Mouse (Mus musculus) stomach, postnatal 0 days (tissue): ENCODE data around the gene Cadm1. TPM values are rescaled to one million over a fixed set of nuclear protein-coding genes. Genes with fewer than 3 reads are reported as not detected.

ENCODE experiments used
- ATAC-seq: fragments of 200-750 bp; cut with Nextera tagmentation; 2 replicates; pipeline ENCODE4 v1.8.0; 2017; ENCODE audit not compliant: low FRiP score, low TSS enrichment
- DNase-seq: peaks from one replicate; pipeline ENCODE4 v3.0.0-alpha.2; 2016; ENCODE audit warnings: low spot score
- H3K27ac ChIP-seq: fragments of 300-500 bp; sonication (generic); replicated peaks from 2 replicates; pipeline ENCODE4 v1.5.1; 2014; ENCODE audit warnings: mild to moderate bottlenecking, control low read depth
- H3K27me3 ChIP-seq: fragments of 300-500 bp; sonication (generic); 2 replicates; pipeline ENCODE4 v1.6.1; 2014; ENCODE audit warnings: low read length; ENCODE audit not compliant: control insufficient read depth, insufficient read depth
- H3K36me3 ChIP-seq: fragments of 300-500 bp; sonication (generic); 2 replicates; pipeline ENCODE4 v1.6.1; 2014; ENCODE audit warnings: low read length, mixed read lengths; ENCODE audit not compliant: control insufficient read depth, insufficient read depth
- H3K4me1 ChIP-seq: fragments of 300-500 bp; sonication (generic); replicated peaks from 2 replicates; pipeline ENCODE4 v1.6.1; 2014; ENCODE audit warnings: antibody characterized with exemption; ENCODE audit not compliant: control insufficient read depth, insufficient read depth
- H3K4me2 ChIP-seq: fragments of 300-500 bp; sonication (generic); replicated peaks from 2 replicates; pipeline ENCODE4 v1.6.1; 2014; ENCODE audit warnings: low read depth, mild to moderate bottlenecking, control low read depth, moderate library complexity
- H3K4me3 ChIP-seq: fragments of 300-500 bp; sonication (generic); 2 replicates; pipeline ENCODE4 v1.5.1; 2014; ENCODE audit warnings: low read depth, low read length, control low read depth
- H3K9ac ChIP-seq: fragments of 300-500 bp; sonication (generic); 2 replicates; pipeline ENCODE4 v1.6.1; 2014; ENCODE audit warnings: mild to moderate bottlenecking, low read length, control low read depth, mixed read lengths
- H3K9me3 ChIP-seq: fragments of 300-500 bp; sonication (generic); 2 replicates; pipeline ENCODE4 v1.6.1; 2016; ENCODE audit warnings: low read length; ENCODE audit not compliant: control insufficient read depth
- CTCF ChIP-seq: IDR thresholded peaks from 2 replicates; pipeline ENCODE4 v1.5.1; 2016; ENCODE audit warnings: antibody characterized with exemption, low read depth, mild to moderate bottlenecking, moderate library complexity
- EP300 ChIP-seq: optimal IDR thresholded peaks from 2 replicates; pipeline ENCODE3; 2016; ENCODE audit warnings: antibody characterized with exemption
- WGBS: fragments of 180-500 bp; shearing (Covaris S2); extraction: QIAGEN DNeasy Blood & Tissue Kit; methylation state at CpG from one replicate; pipeline ENCODE4 v1.1.7; 2014; 5-methylcytosine and 5-hydroxymethylcytosine counted together
- polyA plus RNA-seq: library from polyadenylated mRNA; unstranded; fragments of >200 nt; fragmentation: Nextera tagmentation; extraction: Ambion mirVana; gene quantifications from 2 replicates; pipeline ENCODE4 v1.2.1, GENCODE M21; 2015

Gene Cadm1
- polyA plus RNA-seq, 1 experiment from 2014 or later: 18.3 TPM

- Histone ChIP-seq H3K9me3 (no peaks in the 10 kb centered on the region), H3K4me1 (no peaks in the 10 kb centered on the region), H3K36me3 (no peaks in the 10 kb centered on the region), H3K4me2 (no peak overlapping the region), H3K9ac (no peak overlapping the region), H3K27me3 (no peaks in the 10 kb centered on the region), H3K4me3 (no peak overlapping the region), H3K27ac (no peak overlapping the region)
- TF ChIP-seq CTCF: no peak
- TF ChIP-seq EP300: no peak
- no peak for ATAC-seq
- DNase-seq: no peak
- 74% methylated on average over 5 of the region's 5 CpGs for WGBS
These were observed 42.2 kb downstream of the Cadm1 start for GRCm38 (mm10) chr9:47572132-47572531.

GRCm38 (mm10) chr9:47573456-47573855 is 43.5 kb downstream of the Cadm1 start:
- Histone ChIP-seq H3K4me3 (no peak overlapping the region), H3K4me1 (no peaks in the 10 kb centered on the region), H3K9ac (no peak overlapping the region), H3K36me3 (no peaks in the 10 kb centered on the region), H3K9me3 (no peaks in the 10 kb centered on the region), H3K27ac (no peak overlapping the region), H3K4me2 (no peak overlapping the region), H3K27me3 (no peaks in the 10 kb centered on the region)
- TF ChIP-seq CTCF (no peak), EP300 (no peak)
- WGBS: 81% methylated on average over 7 of the region's 7 CpGs
- ATAC-seq (no peak), DNase-seq (no peak)

- Histone ChIP-seq H3K9me3 (no peaks in the 10 kb centered on the region), H3K4me1 (no peaks in the 10 kb centered on the region), H3K27ac (no peak overlapping the region), H3K9ac (no peak overlapping the region), H3K4me3 (no peak overlapping the region), H3K27me3 (no peaks in the 10 kb centered on the region), H3K4me2 (no peak overlapping the region), H3K36me3 (no peaks in the 10 kb centered on the region)
- ATAC-seq: no peak
- no peak for DNase-seq
- WGBS: 52% methylated on average over 7 of the region's 7 CpGs
- TF ChIP-seq EP300 (no peak), CTCF (no peak)
These were observed 44.9 kb downstream of the Cadm1 start for GRCm38 (mm10) chr9:47574710-47575414.

- Histone ChIP-seq H3K27ac (no peak overlapping the region), H3K9me3 (no peaks in the 10 kb centered on the region), H3K27me3 (no peaks in the 10 kb centered on the region), H3K4me1 (no peaks in the 10 kb centered on the region), H3K4me3 (no peak overlapping the region), H3K9ac (no peak overlapping the region), H3K36me3 (no peaks in the 10 kb centered on the region), H3K4me2 (no peak overlapping the region)
- ATAC-seq: no peak
- 64% methylated on average over 11 of the region's 11 CpGs for WGBS
- TF ChIP-seq EP300: no peak
- TF ChIP-seq CTCF: no peak
- DNase-seq: no peak
These were observed 45.8 kb downstream of the Cadm1 start for GRCm38 (mm10) chr9:47575764-47576163.

- no peak overlapping the region for H3K4me2 ChIP-seq
- peaks cover 3% of the 10 kb centered on the region; the same call in 1 of the 2 replicates for H3K4me1 ChIP-seq
- no peak for DNase-seq
- H3K36me3 ChIP-seq: no peaks in the 10 kb centered on the region
- no peak overlapping the region for H3K4me3 ChIP-seq
- ATAC-seq: no peak
- WGBS: 89% methylated on average over 6 of the region's 6 CpGs
- no peak overlapping the region for H3K9ac ChIP-seq
- TF ChIP-seq EP300: no peak
- TF ChIP-seq CTCF: no peak
- no peaks in the 10 kb centered on the region for H3K27me3 ChIP-seq
- no peaks in the 10 kb centered on the region for H3K9me3 ChIP-seq
- H3K27ac ChIP-seq: no peak overlapping the region
These were observed 49.5 kb downstream of the Cadm1 start for GRCm38 (mm10) chr9:47579464-47579863.

- H3K36me3 ChIP-seq: no peaks in the 10 kb centered on the region
- H3K27ac ChIP-seq: no peak overlapping the region
- no peak for TF ChIP-seq EP300
- TF ChIP-seq CTCF: no peak
- no peak overlapping the region for H3K4me3 ChIP-seq
- no peak overlapping the region for H3K9ac ChIP-seq
- no peak overlapping the region for H3K4me2 ChIP-seq
- peaks cover 3% of the 10 kb centered on the region; the same call in 1 of the 2 replicates for H3K4me1 ChIP-seq
- WGBS: 46% methylated on average over 6 of the region's 6 CpGs
- no peaks in the 10 kb centered on the region for H3K9me3 ChIP-seq
- no peaks in the 10 kb centered on the region for H3K27me3 ChIP-seq
- DNase-seq (no peak), ATAC-seq (no peak)
These were observed 51.8 kb downstream of the Cadm1 start for GRCm38 (mm10) chr9:47581576-47582365.
